Mouse (Mus musculus) small intestine, adult 2 months (tissue): ENCODE measurements around the gene Clec16a.

Source experiments
- CTCF ChIP-seq: fragments of 200-500 bp; IDR thresholded peaks from 2 replicates; pipeline ENCODE4 v1.5.1; 2012; ENCODE audit warnings: low read depth, mild to moderate bottlenecking, control low read depth, inconsistent platforms, low read length, moderate library complexity, mixed read lengths; ENCODE audit not compliant: insufficient replicate concordance, insufficient read length; ENCODE audit errors: extremely low read depth
- POLR2A ChIP-seq: fragments of 200-500 bp; IDR thresholded peaks from 2 replicates; pipeline ENCODE4 v1.6.1; 2012; ENCODE audit warnings: low read depth, mild to moderate bottlenecking, control low read depth, inconsistent platforms, low read length, moderate library complexity

DNA sequence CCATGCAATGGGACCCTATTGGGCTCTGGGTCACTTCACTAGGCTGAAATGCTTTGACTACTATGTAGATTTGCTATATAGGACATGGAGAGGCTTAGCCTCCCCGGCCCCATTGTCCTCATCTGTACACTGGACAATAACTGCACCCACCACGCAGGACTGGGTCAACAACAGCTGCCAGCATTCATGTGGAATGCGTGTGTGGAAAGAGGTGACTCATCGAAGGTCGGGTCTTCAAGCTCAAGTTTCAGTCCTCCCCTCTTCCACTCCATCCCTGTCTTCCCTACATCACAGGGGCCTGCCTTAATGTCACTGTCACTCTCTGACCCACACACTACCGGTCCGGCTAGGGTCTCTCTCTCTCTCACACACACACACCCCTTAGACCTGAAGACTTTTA is 231.2 kb downstream of the Clec16a start:
- no peak for TF ChIP-seq POLR2A
- TF ChIP-seq CTCF, result no peak
